Mouse (Mus musculus) neutrophil, adult 5-6 weeks (primary cell): ENCODE data around the gene Atp5b. TPM values are rescaled to one million over a fixed set of nuclear protein-coding genes. Genes with fewer than 3 reads are reported as not detected.

Experiments
- total RNA-seq: library from RNA; stranded (forward); fragments of 200-1000 nt; gene quantifications from 2 replicates; pipeline ENCODE4 v1.2.3, GENCODE M21; 2017

Atp5b gene
- total RNA-seq, 1 experiment from 2014 or later: 588 TPM

Other genes starting within 250 kb of the Atp5b start
- not detected in 2 replicates for gene Rdh19, start 233.3 kb upstream of the Atp5b start, total RNA-seq
- not detected in 2 replicates for gene Rdh16f2, start 216.8 kb upstream of the Atp5b start, total RNA-seq
- gene Rdh7, start 194.5 kb upstream of the Atp5b start, total RNA-seq: not detected in 2 replicates
- gene Sdr9c7, start 184.8 kb upstream of the Atp5b start, total RNA-seq: not detected in 2 replicates
- not detected in 2 replicates for gene Hsd17b6, start 75.7 kb upstream of the Atp5b start, total RNA-seq
- 14.2 and 18.0 TPM in 2 replicates for gene Prim1, start 68.1 kb upstream of the Atp5b start, total RNA-seq
- gene Naca, start 47.7 kb upstream of the Atp5b start, total RNA-seq: 597 and 674 TPM in 2 replicates
- gene Ptges3, start 24.3 kb upstream of the Atp5b start, total RNA-seq: 103 and 105 TPM in 2 replicates
- gene Baz2a, start 8.3 kb downstream of the Atp5b start, total RNA-seq: 70.1 and 75.0 TPM in 2 replicates
- 8.3 and 12.5 TPM in 2 replicates for gene Rbms2, start 97.0 kb downstream of the Atp5b start, total RNA-seq
- gene Gls2, start 111.2 kb downstream of the Atp5b start, total RNA-seq: not detected in 2 replicates
- 4.4 TPM in 2 replicates for gene Spryd4, start 128.5 kb downstream of the Atp5b start, total RNA-seq
- gene Mip, start 142.6 kb downstream of the Atp5b start, total RNA-seq: 0.49 TPM in 1 of 2 replicates, not detected in the other
- gene Timeless, start 148.8 kb downstream of the Atp5b start, total RNA-seq: 13.6 and 17.5 TPM in 2 replicates
- 0.23 TPM in 1 of 2 replicates, not detected in the other for gene Apon, start 170.8 kb downstream of the Atp5b start, total RNA-seq
- gene Apof, start 185.4 kb downstream of the Atp5b start, total RNA-seq: 2.2 TPM in 1 of 2 replicates, not detected in the other
- gene Stat2, start 187.3 kb downstream of the Atp5b start, total RNA-seq: 65.7 and 74.1 TPM in 2 replicates
- not detected in 2 replicates for gene Il23a, start 215.5 kb downstream of the Atp5b start, total RNA-seq
- gene Pan2, start 220.1 kb downstream of the Atp5b start, total RNA-seq: 30.0 and 31.3 TPM in 2 replicates
- gene Cnpy2, start 239.2 kb downstream of the Atp5b start, total RNA-seq: 23.6 and 30.7 TPM in 2 replicates